Mouse (Mus musculus): Measurements from ENCODE around the gene Snph.

DNA sequence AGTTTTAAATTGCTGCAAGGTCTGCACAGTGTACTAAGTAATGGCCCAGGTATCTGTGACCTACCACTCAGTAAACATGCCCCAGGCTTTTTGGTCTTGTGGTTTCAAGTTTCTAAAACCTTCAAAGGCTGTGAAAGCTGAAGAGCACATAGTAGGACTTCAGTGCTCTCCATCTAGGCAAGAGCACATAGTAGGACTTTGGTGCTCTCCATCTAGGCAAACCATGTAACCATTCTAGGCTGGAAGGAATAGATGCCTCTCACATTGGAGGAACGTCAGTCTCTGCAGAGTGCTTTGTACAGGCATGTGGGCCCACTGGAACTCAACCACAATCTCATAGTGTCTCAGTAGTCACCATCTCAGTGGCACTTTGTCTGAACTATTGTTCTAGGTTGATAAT lies 68.4 kb downstream of the Snph start:
- no peak for TF ChIP-seq CTCF (conservative IDR thresholded peaks at IDR 0.05; ENCODE audit: insufficient read depth, insufficient read length, low read depth, low read length)
- TF ChIP-seq POLR2A (IDR thresholded peaks at IDR 0.05; ENCODE audit: low read depth, low read length) = no peak

Data from kidney, adult 2 months (tissue).